Comparison of ENCODE assay signal across 20 mouse cellular contexts in the genomic region with DNA sequence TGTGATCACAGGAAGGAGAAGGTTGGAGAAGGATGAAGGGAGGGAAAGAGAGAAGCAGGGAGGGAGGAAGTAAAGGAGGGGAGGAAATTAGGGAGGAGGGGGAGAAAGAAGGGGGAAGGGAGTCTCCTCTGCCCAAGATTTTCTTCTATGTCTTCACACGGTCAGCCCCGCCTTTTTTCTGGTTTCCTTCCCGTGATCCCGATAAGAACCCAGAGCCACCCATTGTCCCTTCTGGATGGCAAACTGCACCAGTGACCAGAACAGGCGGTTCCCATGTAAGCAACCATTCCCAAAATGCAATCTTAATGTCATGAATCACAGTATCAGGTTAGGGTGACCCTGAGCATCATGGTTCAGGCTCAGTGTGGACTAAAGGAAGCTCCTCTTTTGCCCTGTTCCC. TPM values are rescaled to one million over a fixed set of nuclear protein-coding genes. Genes with fewer than 3 reads are reported as not detected.
DNase-seq lines count a peak whose midpoint lies in the region; ATAC-seq and TF ChIP-seq lines count a peak whose summit lies in the region.
"Had no signal": no experiment of that assay in that cellular context is flagged by ENCODE, and none has a peak within 500 bp of the region (broad histone marks: within the 10 kb centered on the region; RNA-seq: fewer than 3 reads in every experiment).

No protein-coding gene starts in this region.

- no peaks in the 10 kb centered on the region for H3K9me3 ChIP-seq in heart, embryonic 11.5 days (replicated peaks; ENCODE audit: control insufficient read depth, low read length)
- H3K9me3 ChIP-seq in liver, embryonic 11.5 days (ENCODE audit: control insufficient read depth, low read length): no peaks in the 10 kb centered on the region
- H3K9me3 ChIP-seq in liver, postnatal 0 days (ENCODE audit: low read length): no peaks in the 10 kb centered on the region
- no peaks in the 10 kb centered on the region for H3K9me3 ChIP-seq in limb, embryonic 10.5 days (replicated peaks)
- H3K9me3 ChIP-seq: forebrain, embryonic 15.5 days had no signal

- whole genome bisulfite sequencing in heart, embryonic 11.5 days (ENCODE audit: insufficient replicate concordance): 68% methylated on average over 5 of the region's 5 CpGs
- WGBS in liver, embryonic 11.5 days: 38% methylated on average over 5 of the region's 5 CpGs
- 36% methylated on average over 5 of the region's 5 CpGs for WGBS in liver, postnatal 0 days (ENCODE audit: insufficient replicate concordance)
- whole genome bisulfite sequencing in limb, embryonic 10.5 days: 74% methylated on average over 5 of the region's 5 CpGs

- H3K4me1 ChIP-seq in heart, embryonic 11.5 days (ENCODE audit: control insufficient read depth, insufficient read depth, low read length): no peaks in the 10 kb centered on the region
- no peaks in the 10 kb centered on the region for H3K4me1 ChIP-seq in liver, embryonic 11.5 days (replicated peaks; ENCODE audit: control insufficient read depth, insufficient read depth, low read length)
- no peaks in the 10 kb centered on the region for H3K4me1 ChIP-seq in liver, postnatal 0 days (ENCODE audit: insufficient read depth)
- peaks cover 14% of the 10 kb centered on the region for H3K4me1 ChIP-seq in limb, embryonic 10.5 days

- no peaks in the 10 kb centered on the region for H3K36me3 ChIP-seq in heart, embryonic 11.5 days (ENCODE audit: control insufficient read depth, insufficient read depth, low read length)
- no peaks in the 10 kb centered on the region for H3K36me3 ChIP-seq in liver, embryonic 11.5 days (ENCODE audit: control insufficient read depth, insufficient read depth, low read length)
- H3K36me3 ChIP-seq in liver, postnatal 0 days (replicated peaks; ENCODE audit: insufficient read depth, low read length): no peaks in the 10 kb centered on the region
- no peaks in the 10 kb centered on the region for H3K36me3 ChIP-seq in limb, embryonic 10.5 days
- H3K36me3 ChIP-seq: forebrain, embryonic 15.5 days had no signal

- DNase-seq in heart, postnatal 36 days: no peak
- DNase-seq in liver, embryonic 11.5 days (ENCODE audit: low spot score): no peak
- DNase-seq in liver, postnatal 0 days: no peak
- DNase-seq in limb, embryonic 10.5 days (ENCODE audit: low spot score): no peak
- DNase-seq in lung, postnatal 4 days: peak; percentile 56 to 66
- DNase-seq in layer of hippocampus, postnatal 25 days (ENCODE audit: extremely low spot score in 1 of 2, low spot score in 1 of 2): no peak
- DNase-seq in cerebellum, adult 9-10 months: no peak
- DNase-seq: adrenal gland, postnatal 14 days; cerebellum, adult 8-10 months; kidney, postnatal 25 days; layer of hippocampus, adult 9-11 months; liver; thymus, postnatal 36 days had no signal

- H3K27ac ChIP-seq in heart, embryonic 11.5 days (ENCODE audit: low read depth, low read length): peak overlapping the region; percentile 29; the same call in 1 of the 2 replicates
- 0 out of 2 replicates have a peak overlapping the region, but pooled peaks have one; percentile 34 for H3K27ac ChIP-seq in liver, embryonic 11.5 days (ENCODE audit: low read depth, low read length)
- no peak overlapping the region for H3K27ac ChIP-seq in liver, postnatal 0 days (ENCODE audit: low read depth)
- H3K27ac ChIP-seq in limb, embryonic 10.5 days: 0 out of 2 replicates have a peak overlapping the region, but pooled peaks have one; percentile 5

- TF ChIP-seq CTCF in liver, postnatal 0 days (IDR thresholded peaks at IDR 0.05; ENCODE audit: low read depth): no peak

- no peak overlapping the region for H3K9ac ChIP-seq in heart, embryonic 11.5 days (ENCODE audit: low read depth, low read length)
- no peak overlapping the region for H3K9ac ChIP-seq in liver, embryonic 11.5 days (ENCODE audit: low read depth, low read length)
- H3K9ac ChIP-seq in liver, postnatal 0 days (replicated peaks): no peak overlapping the region
- H3K9ac ChIP-seq: forebrain, embryonic 15.5 days had no signal

- intact Hi-C loops in heart, postnatal 36 days (cut with DNase I): no loop called here

- TF ChIP-seq EP300 in liver, postnatal 0 days (IDR thresholded peaks at IDR 0.05; ENCODE audit: low read depth): no peak

- no peak for ATAC-seq in heart, embryonic 11.5 days (replicated peaks; ENCODE audit: insufficient number of reproducible peaks, low FRiP score, low TSS enrichment)
- ATAC-seq in liver, embryonic 11.5 days (replicated peaks; ENCODE audit: low FRiP score): no peak
- ATAC-seq in liver, postnatal 0 days: no peak
- ATAC-seq: inflammation-experienced regulatory T-cells, adult 6 months had no signal

- H3K27me3 ChIP-seq in heart, embryonic 11.5 days (ENCODE audit: control insufficient read depth, insufficient read depth, low read length): 0 out of 2 replicates have a peak, but pooled peaks cover 3% of the 10 kb centered on the region
- no peaks in the 10 kb centered on the region for H3K27me3 ChIP-seq in liver, embryonic 11.5 days (replicated peaks; ENCODE audit: control insufficient read depth, insufficient read depth, low read length)
- no peaks in the 10 kb centered on the region for H3K27me3 ChIP-seq in liver, postnatal 0 days (ENCODE audit: insufficient read depth, low read length)
- no peaks in the 10 kb centered on the region for H3K27me3 ChIP-seq in limb, embryonic 10.5 days (ENCODE audit: low read depth, poor library complexity, severe bottlenecking)
- H3K27me3 ChIP-seq: forebrain, embryonic 15.5 days had no signal

- H3K4me3 ChIP-seq in heart, embryonic 11.5 days (ENCODE audit: low read depth, low read length): no peak overlapping the region
- H3K4me3 ChIP-seq in liver, embryonic 11.5 days (ENCODE audit: low read depth, low read length): no peak overlapping the region
- no peak overlapping the region for H3K4me3 ChIP-seq in liver, postnatal 0 days (ENCODE audit: low read depth, low read length)
- no peak overlapping the region for H3K4me3 ChIP-seq in limb, embryonic 10.5 days
- H3K4me3 ChIP-seq: forebrain, embryonic 15.5 days had no signal

- no peak overlapping the region for H3K4me2 ChIP-seq in heart, embryonic 11.5 days
- no peak overlapping the region for H3K4me2 ChIP-seq in liver, embryonic 11.5 days
- H3K4me2 ChIP-seq in liver, postnatal 0 days (ENCODE audit: low read depth, low read length): no peak overlapping the region
- H3K4me2 ChIP-seq: forebrain, embryonic 15.5 days had no signal

RNA-seq across cellular contexts. Expression of a gene that starts 38.8 kb away (rescaled TPM):
- polyA plus RNA-seq in heart, embryonic 11.5 days (2014; fragmentation: Nextera tagmentation; extraction: Ambion mirVana): 1.8 and 1.9 TPM in 2 replicates
- total RNA-seq in heart, postnatal 36 days (2021): 1 to 10 TPM; 1.3 to 2.0 TPM
- polyA plus RNA-seq in liver, embryonic 11.5 days (2014; fragmentation: Nextera tagmentation; extraction: Ambion mirVana): 0.04 and 0.12 TPM in 2 replicates
- 0.05 and 0.08 TPM in 2 replicates for polyA plus RNA-seq in liver, postnatal 0 days (2015; fragmentation: Nextera tagmentation; extraction: Ambion mirVana)
- polyA plus RNA-seq in limb, embryonic 10.5 days (2016; fragmentation: Nextera tagmentation; extraction: Ambion mirVana): not detected in 2 replicates
- total RNA-seq in layer of hippocampus, postnatal 25 days (2021): 10 to 100 TPM; 39.5 to 44.1 TPM
- total RNA-seq: gastrocnemius, adult 18-20 months; megakaryocyte progenitor cell, adult 5-6 weeks; neutrophil, adult 5-6 weeks had no signal
- polyA plus RNA-seq: inflammation-experienced regulatory T-cells, adult 6 months; small intestine, adult 2 months had no signal

Comparison
In these comparisons a context has a peak if more than half of its experiments do, and no peak if none do; other contexts are left out.
1. DNase-seq: peak in lung, postnatal 4 days (2 of 2); none in heart, postnatal 36 days (0 of 2), liver, embryonic 11.5 days (single experiment), liver, postnatal 0 days (single experiment), limb, embryonic 10.5 days (single experiment), layer of hippocampus, postnatal 25 days (0 of 2) and cerebellum, adult 9-10 months (single experiment).